Mouse (Mus musculus): ENCODE measurements around the gene Sfxn4. TPM values are rescaled to one million over a fixed set of nuclear protein-coding genes. Genes with fewer than 3 reads are reported as not detected.
A peak's percentile ranks its signal among the peaks of the same experiment; 100 is the strongest.
"Not testable (repeated sequence)": the region's sequence is repeated elsewhere in the genome, so short reads cannot be mapped to it uniquely, and the experiment has no call there.

Gene Sfxn4
- 1 to 10 TPM; 5.0 to 7.6 TPM for total RNA-seq (2021)

DNA sequence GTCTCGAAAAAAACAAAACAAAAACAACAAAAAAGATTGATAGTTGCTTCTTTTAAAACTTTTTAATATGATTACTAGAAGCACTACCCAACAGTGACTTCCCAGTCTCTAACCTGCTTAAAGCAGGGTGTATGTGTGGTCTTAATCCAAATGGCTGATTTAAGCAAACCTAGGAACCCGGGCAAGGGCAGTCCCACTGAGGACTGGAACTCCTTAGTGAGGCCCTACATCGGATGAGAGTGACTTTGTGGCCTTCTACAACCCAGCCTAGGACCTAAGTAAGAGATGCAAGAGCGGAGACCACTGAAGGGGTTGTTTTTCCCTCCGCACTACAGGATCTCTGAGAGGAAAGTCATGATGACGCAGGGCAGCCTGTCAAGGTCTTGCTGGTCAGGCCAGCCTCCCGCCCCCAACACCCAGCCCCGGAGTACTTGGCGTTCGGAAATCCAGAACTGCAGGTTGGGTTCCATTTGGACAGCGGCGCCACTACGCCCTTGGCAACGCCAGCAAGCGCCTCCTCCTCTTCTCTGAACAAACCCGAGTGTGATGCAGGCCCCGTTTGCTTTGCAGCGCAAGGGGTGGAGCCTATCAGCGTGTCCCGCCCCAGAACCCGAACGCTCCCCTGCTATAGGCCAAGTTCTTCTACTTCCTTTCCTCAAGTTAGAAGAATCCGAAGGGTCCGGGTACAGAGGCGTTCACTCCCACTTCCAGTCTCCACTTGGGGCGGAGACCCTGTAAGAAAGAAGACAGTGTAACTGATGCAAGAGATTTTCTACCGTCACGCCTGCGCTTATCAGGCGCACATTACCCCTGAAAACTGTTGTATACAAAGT is at the start of gene Sfxn4:
Gene Sfxn4 (minus strand): TSS at position 612 of the 833 bp plus-strand sequence.
- DNase-seq: peak; percentile 93 to 94
- intact Hi-C loops (cut with DNase I): no loop called here

DNA sequence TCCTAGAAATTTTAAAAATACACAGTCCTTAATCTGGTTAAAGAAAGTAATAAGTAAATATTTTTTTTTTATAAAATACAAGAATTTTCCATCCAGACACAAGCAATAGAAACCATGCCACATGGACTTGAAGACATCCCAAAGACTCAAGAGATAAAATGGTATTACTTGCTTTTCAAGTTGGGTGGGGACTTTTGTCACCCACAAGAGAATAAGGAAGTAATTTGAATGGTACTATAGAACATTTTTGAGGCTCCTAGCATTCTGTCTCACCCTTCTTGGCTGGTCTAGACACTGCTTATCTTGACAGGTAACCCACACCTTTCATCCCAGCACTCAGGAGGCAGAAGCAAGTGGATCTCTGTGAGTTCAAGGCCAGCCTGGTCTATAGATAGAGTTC is 49.0 kb upstream of the Sfxn4 start:
- no peak for DNase-seq
- intact Hi-C loops (cut with DNase I): no loop called here

DNA sequence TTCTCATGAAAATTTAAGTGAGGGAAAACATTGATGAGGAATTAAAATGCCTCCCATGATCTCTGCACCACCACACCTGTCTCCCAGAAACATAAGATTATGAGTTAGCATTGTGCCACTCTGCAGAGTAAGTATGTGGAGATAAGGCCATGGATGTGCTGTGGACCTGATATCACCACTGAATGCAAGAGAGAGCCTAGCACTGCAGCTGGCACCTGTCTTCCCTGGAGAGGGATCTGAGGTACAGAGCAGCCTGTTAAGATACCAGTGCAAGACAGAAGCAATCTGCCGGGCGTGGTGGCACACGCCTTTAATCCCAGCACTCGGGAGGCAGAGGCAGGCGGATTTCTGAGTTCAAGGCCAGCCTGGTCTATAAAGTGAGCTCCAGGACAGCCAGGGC is 44.2 kb upstream of the Sfxn4 start:
- no peak for DNase-seq
- intact Hi-C loops (cut with DNase I): no loop called here

DNA sequence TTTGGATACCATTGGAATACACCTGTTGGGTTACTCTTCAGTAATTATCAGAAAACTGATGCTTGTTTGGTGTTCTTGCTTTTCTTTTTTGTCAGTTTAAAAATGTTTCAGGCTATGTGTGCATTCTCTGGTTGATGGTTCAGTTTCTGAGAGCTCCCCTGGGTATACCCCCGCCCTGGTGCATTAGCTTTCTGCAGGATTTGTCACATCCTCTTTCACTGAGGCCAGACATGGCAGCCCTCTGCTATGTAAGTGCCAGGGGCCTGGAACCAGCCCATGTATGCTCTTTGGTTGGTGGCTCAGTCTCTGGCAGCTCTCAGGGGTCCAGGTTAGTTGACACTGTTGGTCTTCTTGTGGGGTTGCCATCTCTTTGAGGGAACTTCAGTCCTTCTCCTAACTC is 42.7 kb upstream of the Sfxn4 start:
- intact Hi-C loops (cut with DNase I): no loop called here
- DNase-seq: no peak

DNA sequence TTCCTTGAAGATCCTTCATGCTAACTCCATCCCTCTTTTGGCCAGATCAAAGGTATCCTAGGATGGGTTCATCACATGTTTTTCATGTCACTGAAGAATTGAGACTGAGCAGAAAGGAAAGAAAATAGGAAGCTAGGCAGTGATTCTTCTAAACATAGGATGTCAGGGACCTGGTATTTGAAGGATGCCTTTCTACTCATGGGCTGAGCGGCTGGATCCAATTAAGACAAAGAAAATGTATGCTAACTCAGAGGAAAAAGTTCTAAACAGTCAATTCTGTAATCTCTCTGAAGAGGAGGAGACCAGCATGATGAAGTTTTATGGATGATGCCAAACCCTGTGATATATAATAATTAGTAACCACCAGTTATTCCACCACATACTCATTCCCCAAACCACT is 41.9 kb upstream of the Sfxn4 start:
- DNase-seq: no peak
- intact Hi-C loops (cut with DNase I): no loop called here

DNA sequence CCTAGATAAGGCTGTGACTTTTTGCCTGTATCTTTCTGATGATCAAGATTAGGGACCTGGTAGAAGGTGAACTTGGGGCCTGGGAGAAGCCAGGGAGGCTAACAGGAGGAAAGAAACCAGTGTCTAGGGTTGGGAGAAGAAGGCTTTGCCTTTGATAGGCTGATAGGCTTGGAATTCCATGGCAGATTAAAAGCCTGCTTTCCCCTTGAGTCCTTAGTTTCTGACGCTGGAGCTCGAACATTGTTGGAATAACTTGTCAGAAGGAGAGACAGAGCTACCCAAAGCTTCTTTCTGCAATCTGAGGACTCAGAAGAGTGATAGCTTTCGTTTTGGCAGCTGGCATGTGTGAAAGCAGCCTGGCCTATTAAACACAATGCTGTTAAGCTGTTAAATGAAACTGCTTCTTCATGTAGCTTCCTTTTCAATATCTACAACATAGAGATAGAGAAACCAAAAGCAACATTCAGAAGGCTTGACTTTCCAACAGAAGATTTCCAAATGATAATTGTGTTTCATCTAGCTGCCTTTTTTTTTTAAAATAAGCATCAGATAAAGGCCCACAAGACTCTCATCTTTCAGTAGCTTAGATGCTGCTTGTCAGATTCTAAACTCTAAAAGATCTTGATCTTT is 34.1 kb upstream of the Sfxn4 start:
- DNase-seq: peak; percentile 19 to 26

DNA sequence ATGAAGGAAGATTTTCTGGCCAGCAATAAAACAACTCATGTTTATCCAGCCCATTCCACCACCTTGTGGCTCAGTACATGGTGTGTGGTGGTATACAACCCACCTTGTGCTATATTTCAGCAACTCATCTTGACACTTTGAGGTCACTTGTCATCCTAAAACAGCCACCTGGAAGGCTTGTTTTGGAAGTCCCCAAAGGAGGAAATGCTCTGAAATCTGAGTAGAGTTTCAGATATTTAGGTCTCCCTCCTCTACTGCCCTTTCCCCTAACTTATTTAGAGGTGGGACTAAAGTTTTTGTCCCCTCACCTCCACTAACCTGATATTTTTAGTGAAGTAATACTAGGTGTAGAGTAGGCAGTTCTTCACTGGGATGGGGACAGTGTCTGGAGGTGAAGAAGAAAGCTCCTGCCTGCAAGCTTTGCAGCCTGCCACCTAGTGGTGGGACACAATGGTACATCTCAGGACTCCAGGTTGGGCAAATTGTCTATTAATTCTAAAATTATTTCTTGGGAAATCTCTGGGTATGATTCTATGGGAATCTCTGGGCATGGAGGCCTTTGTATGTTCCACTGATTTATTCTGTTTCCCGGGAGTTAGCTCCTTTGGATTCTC is 30.8 kb upstream of the Sfxn4 start:
- intact Hi-C loops (cut with DNase I): loop anchor here (2.0 kb wide), 1 partner anchor 55 kb away; no protein-coding TSS in a partner anchor
- peak; percentile 72 to 77 for DNase-seq

More for the DNA sequence above, 34.1 kb upstream of the Sfxn4 start:
- intact Hi-C loops (cut with DNase I): no loop called here

DNA sequence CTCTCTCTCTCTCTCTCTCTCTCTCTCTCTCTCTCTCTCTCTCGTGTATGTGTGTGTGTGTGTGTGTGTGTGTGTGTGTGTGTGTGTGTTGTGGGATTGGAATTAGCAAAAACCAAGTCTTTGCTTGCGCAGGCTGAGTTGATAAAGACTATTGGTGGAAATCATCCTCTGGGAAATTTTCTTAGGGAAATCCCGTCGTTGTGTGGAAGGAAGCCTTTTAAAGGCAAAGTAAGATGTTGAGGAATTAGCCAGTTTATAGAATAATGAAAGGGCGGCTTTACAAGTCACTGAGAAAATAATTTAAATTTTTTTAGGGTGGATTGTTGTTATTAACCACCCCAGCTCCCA is 29.8 kb upstream of the Sfxn4 start:
- peak; percentile 36 to 41 for DNase-seq
- intact Hi-C loops (cut with DNase I): loop anchor here (2.0 kb wide), 1 partner anchor 56 kb away; no protein-coding TSS in a partner anchor

DNA sequence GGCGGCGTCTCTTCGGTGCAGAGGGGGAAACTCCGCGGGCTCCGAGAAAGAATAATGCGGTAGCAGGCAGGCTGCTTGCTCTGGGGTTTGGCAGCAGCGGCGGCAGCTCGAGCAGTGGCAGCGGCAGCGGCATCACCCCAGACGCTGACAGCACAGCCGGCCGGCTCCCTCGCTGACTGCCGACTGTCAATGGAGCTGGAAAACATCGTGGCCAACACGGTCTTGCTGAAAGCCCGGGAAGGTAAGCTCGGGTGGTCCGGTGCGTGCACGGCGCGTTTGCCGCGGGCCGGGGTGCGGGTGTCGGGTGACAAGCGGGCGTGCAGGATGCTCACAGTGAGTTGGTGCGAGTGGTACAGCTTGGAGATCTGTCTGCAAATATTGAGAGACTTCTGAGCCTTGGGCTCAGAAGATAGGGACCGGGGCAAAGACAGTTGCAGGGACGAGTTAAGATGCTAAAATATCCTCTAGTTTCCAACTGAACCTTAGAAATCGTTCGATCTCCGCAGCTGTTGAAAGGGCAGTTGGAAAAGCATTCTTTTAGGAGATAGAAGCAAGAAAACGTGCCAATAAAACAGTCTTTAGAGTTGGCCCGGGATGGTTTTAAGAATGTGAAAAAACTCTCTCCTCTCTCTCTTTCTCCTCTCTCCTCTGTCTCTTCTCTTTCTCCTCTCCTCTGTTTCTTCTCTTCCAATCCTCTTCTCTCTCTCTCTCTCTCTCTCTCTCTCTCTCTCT is 29.3 kb upstream of the Sfxn4 start:
- intact Hi-C loops (cut with DNase I): loop anchor here (2.0 kb wide), 1 partner anchor 56 kb away; no protein-coding TSS in a partner anchor

DNA sequence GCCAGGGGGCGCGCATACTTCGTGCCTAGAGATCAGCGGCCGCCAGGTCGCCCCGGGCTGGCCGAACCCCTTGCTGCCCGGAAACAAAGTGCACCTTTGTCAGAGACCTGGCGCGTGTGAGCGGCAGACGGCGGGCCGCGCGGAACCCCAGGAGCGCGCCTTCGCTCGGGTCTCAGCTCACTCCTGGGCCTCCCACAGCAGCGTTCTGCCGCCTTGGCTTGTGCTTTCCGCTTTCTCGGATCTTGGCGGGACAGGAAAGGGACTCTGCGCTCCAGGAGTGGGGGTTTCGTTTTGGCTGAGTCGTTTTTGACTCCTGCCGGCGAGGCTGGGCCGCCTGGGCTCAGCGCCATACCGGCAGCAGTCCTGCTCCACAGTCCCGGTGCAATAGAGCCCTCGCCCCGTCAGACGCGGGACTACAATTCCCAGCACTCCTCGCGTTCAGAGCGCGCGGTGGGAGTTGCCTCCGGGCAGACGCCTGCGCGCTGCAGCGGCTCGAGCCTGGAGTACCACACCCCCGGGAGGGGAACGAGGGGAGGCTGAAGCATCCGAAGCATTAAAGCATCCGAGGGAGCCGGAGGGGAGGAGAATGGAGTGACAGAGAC is 28.5 kb upstream of the Sfxn4 start, which contains the start of gene Grk5:
Gene Grk5 (plus strand): TSS at position 36 of the 602 bp plus-strand sequence.
- intact Hi-C loops (cut with DNase I): loop anchor here (1.0 to 10.0 kb wide), 4 partner anchors 57 to 335 kb away; partner anchors contain the start of gene Csf2ra
- DNase-seq: peak; percentile 97

More for the DNA sequence above, 29.3 kb upstream of the Sfxn4 start:
- DNase-seq: peak in 1 of 2 experiments; percentile 65

DNA sequence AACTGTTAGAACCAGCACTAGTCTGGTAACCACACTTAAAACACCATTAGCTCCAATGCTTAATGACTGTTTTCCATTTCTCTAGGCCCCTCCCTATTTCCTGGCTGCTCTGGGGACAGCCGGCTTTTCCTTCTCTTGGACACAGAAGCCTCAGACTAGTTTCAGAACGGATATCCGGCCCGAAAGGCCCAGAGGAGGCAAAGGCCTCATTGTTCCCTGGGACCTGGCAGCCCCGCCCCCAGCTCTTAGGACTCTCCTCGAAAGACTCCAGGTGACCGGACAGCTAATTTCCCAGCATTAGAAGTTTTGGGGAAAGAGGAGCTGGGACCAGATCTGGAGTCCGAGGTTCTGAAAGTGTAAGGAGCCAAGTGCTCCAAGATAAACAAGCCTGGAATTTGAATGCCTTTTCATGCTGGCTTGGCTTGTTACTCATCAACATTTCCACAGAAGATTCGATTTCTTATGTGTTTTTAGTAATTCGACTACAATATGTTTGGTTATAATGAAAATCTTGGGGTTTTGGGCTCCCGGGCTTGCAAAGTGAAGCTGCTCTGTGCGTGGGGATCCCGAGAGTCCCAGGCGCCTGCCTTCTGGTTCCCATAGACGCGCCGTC is 27.9 kb upstream of the Sfxn4 start:
- intact Hi-C loops (cut with DNase I): loop anchor here (1.0 to 10.0 kb wide), 3 partner anchors 176 to 336 kb away; partner anchors contain the start of gene Csf2ra
- peak; percentile 77 to 81 for DNase-seq

DNA sequence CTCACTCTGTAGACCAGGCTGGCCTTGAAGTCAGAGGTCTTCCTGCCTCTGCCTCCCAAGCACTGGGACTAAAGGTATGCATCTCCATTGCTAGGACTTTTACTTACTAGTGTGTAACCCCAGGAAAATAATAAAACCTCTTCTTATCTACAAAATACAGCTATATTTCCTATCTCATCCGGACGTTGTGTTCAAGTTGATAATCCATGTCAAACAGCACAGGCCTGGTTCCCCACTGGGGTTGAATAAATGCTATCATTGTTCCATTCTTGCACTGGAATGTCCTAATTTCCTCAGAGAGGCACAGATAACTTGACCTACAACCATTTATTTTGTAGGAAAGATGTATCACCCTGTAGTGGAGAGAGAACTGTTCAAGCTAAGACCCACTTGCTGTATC is 26.4 kb upstream of the Sfxn4 start:
- intact Hi-C loops (cut with DNase I): loop anchor here (2.0 to 10.0 kb wide), 2 partner anchors 177 to 337 kb away; partner anchors contain the start of gene Csf2ra

DNA sequence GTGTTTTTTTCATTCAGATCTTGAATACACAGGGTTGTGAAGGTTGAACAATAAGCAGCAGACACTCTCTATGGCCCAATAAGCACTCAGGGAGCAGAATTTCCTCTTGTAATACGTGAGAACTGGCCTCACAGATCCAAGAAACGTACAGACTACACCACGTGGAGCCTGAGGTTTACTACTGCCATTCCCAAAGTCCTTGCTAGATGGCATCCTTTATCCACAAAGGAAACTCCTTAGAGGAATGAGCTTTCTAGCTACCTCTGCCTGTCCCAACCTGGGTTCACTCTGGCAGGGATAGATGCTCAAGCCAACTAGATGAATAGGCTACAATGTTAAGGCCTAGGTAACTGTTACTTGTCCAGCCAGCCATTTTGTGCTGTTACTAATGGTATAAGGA is 21.9 kb upstream of the Sfxn4 start:
- intact Hi-C loops (cut with DNase I): loop anchor here (1.0 to 10.0 kb wide), 2 partner anchors 214 to 342 kb away; partner anchors contain the start of gene Csf2ra
- DNase-seq: peak; percentile 65 to 69

More for the DNA sequence above, 26.4 kb upstream of the Sfxn4 start:
- DNase-seq: no peak

DNA sequence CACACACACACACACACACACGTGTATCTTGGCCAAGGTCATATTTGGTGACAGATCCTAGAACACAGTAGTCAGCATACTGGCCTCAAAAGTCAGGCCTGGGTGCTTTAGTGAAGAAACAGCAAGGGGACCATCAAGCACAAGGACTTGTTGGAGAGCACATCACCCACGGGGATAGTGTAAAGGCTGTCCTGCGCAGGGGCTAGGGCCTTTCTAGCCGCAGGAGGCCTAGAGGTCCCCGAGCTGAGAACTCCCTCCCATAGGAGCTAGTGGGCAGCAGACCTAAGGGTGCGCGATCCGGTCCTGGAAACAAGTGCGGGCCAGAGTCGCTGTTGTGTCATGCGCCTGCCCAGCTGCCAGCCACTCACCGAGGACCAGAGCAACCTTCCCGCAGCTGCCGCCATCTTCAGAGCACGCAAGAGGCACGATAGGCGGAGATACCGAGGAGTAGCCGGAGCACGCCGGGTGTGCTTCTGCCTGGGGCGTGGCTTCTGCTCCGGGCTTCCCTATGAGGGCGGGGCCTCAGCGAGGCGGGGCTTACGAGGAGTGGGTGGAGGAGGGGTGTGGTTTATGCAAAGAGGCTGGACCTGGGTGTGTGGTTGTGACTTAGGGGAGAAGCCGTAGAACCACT is 12.9 kb upstream of the Sfxn4 start, which contains the start of gene Prdx3:
Gene Prdx3 (minus strand): TSS at position 493 of the 631 bp plus-strand sequence.
- peak; percentile 98 for DNase-seq
- intact Hi-C loops (cut with DNase I): no loop called here

DNA sequence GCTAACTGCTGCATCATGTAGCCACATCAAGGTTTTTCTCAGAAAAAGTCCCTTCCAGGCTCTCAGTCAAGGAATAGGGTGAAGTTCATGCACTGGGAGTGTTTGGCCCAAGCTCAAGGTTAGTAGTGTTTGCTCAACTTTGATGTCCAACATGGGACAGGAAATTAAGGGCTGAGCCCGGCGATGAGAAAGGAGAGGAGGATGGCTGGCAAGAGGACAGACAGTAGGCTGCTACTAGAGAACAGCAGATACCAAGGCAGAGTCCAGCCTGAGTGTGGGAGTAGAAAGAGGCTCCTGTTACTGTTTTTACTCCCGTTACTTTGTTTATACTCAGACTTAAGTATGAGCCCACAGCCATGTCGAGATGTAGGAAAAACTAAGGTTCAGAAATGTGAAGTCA is 12.2 kb upstream of the Sfxn4 start:
- DNase-seq: peak in 1 of 2 experiments; percentile 45
- intact Hi-C loops (cut with DNase I): no loop called here

DNA sequence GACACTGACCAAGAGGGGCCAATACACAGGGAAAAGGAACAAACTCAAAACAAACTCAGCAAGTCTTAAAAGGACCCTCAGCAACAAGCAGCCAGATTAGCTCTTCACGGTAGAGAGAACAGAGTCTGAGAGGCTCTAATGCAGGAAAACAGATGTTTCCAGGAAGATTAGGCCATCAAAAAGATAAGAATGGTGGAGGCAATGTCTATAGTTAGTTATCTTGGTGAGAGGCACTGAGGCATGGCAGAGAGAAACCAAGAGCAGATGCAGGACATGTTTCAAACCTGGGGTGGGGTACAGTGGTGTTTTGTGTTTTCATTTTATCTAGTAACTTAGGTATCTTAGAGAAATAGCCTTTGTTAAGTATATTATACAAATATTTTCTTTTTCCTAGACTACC is 11.0 kb upstream of the Sfxn4 start:
- no peak for DNase-seq
- intact Hi-C loops (cut with DNase I): no loop called here

DNA sequence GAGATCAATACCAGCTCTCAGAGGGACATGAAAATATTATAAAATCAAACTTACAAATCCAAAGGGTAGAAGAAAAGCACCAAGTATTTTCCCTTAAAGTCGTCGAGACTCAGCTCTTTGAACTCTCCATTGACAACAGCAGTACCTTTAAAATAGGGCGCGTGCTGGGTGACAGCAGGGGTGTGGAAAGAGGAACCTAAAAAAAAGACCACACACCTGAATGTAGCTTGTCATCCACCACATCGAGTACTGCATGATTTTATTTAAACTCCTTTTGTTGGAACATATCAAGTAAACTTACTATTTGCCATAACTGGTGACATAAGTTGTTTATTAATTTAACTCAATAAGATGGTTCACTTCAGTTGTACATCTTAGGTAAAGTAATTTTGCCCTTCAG is 10.1 kb upstream of the Sfxn4 start:
- intact Hi-C loops (cut with DNase I): no loop called here

DNA sequence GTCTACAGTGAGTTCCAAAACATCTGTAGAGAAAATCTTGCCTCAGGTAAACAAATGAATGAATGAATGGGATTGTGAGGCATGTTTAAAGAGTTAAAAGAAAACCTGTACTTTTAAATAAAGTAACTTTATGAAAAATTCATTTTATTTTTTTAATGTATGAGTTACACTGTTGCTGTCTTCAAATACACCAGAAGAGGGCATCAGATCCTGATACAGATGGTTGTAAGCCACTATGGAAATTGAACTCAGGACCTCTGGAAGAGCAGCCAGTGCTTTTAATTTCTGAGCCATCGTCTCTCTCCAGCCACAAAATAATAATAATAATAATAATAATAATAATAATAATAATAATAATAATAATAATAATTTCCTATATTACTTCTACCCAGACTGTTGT is 9.2 kb upstream of the Sfxn4 start:
- no peak for DNase-seq
- intact Hi-C loops (cut with DNase I): no loop called here

More for the DNA sequence above, 10.1 kb upstream of the Sfxn4 start:
- no peak for DNase-seq

DNA sequence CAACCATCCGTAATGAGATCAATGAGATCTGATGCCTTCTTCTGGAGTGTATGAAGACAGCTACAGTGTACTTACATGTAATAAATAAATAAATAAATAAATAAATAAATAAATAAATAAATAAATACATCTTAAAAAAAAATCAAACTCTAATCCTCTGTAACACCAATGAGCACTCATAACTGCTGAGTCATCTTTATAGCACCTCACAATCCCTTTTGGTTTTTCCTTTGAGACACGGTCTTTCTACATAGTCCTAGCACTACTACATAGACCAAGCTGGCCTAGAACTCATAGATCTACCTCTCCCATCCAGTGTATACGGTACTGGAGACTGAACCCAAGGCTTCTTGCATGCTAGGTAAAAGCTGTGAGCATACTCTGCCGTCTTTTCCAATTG is 4.9 kb upstream of the Sfxn4 start:
- DNase-seq; intact Hi-C loops (cut with DNase I): not testable (repeated sequence)
